Mouse (Mus musculus) spleen, adult 18-20 months (tissue): ENCODE results near the gene Emsy.

Source experiments
- DNase-seq, 2 experiments: peaks; one replicate each; pipeline ENCODE4 v3.0.0; 2022; ENCODE audit warnings: mixed read lengths in 2 of 2

Gene Emsy

GRCm38 (mm10) chr7:98537210-98537966, 119.2 kb downstream of the Emsy start:
- no peak for DNase-seq
